Mouse (Mus musculus) neural tube, embryonic 12.5 days (tissue): ENCODE results near the gene Prkn. TPM values are rescaled to one million over a fixed set of nuclear protein-coding genes. Genes with fewer than 3 reads are reported as not detected.

Experiments
- ATAC-seq: fragments of 200-750 bp; cut with Nextera tagmentation; 2 replicates; pipeline ENCODE4 v1.8.0; 2017; ENCODE audit warnings: low read depth, mild to moderate bottlenecking, moderate TSS enrichment, moderate library complexity; ENCODE audit not compliant: low FRiP score
- H3K27ac ChIP-seq: fragments of 300-500 bp; sonication (generic); 2 replicates; pipeline ENCODE4 v1.5.1; 2016
- H3K27me3 ChIP-seq: fragments of 300-500 bp; sonication (generic); replicated peaks from 2 replicates; pipeline ENCODE4 v1.6.1; 2016; ENCODE audit warnings: mild to moderate bottlenecking
- H3K36me3 ChIP-seq: fragments of 300-500 bp; sonication (generic); 2 replicates; pipeline ENCODE4 v1.6.1; 2016; ENCODE audit warnings: mild to moderate bottlenecking
- H3K4me1 ChIP-seq: fragments of 300-500 bp; sonication (generic); 2 replicates; pipeline ENCODE4 v1.6.1; 2016
- H3K4me2 ChIP-seq: fragments of 300-500 bp; sonication (generic); replicated peaks from 2 replicates; pipeline ENCODE4 v1.6.1; 2016; ENCODE audit warnings: mild to moderate bottlenecking
- H3K4me3 ChIP-seq: fragments of 300-500 bp; sonication (generic); 2 replicates; pipeline ENCODE4 v1.5.1; 2016
- H3K9ac ChIP-seq: fragments of 300-500 bp; sonication (generic); 2 replicates; pipeline ENCODE4 v1.6.1; 2016; ENCODE audit warnings: mild to moderate bottlenecking
- H3K9me3 ChIP-seq: fragments of 300-500 bp; sonication (generic); 2 replicates; pipeline ENCODE4 v1.6.1; 2016; ENCODE audit warnings: mild to moderate bottlenecking
- WGBS: fragments of 180-500 bp; shearing (Covaris S2); methylation state at CpG from one replicate; pipeline ENCODE4 v1.1.7; 2016; 5-methylcytosine and 5-hydroxymethylcytosine counted together
- polyA plus RNA-seq: library from polyadenylated mRNA; unstranded; fragments of >200 nt; fragmentation: Nextera tagmentation; extraction: Ambion mirVana; gene quantifications from 2 replicates; pipeline ENCODE4 v1.2.1, GENCODE M21; 2016

Gene Prkn
- polyA plus RNA-seq, 1 experiment from 2014 or later, result 2.0 TPM

DNA sequence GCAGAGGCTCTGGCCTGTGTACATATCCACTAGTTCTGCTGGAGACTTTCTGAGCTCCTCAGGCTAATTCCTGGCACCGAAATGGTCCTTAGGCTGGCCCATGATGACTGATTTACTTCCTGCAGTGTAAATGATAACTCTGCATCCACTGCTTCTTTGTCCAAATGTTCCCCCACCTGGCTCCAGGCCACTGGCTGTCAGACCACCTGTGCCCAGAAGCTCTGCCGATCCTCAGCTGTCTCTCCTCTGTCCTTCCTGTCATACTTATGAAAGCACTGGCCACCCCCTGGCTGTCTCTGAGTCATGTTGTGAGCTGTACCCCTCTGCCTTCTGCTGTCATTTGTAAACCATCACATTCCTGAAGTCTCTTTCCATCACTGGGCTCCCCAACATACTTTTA lies 592.4 kb downstream of the Prkn start:
- Histone ChIP-seq H3K27me3 (no peaks in the 10 kb centered on the region), H3K27ac (no peak overlapping the region), H3K9me3 (no peaks in the 10 kb centered on the region), H3K4me3 (no peak overlapping the region), H3K36me3 (no peaks in the 10 kb centered on the region), H3K4me1 (no peaks in the 10 kb centered on the region), H3K4me2 (no peak overlapping the region), H3K9ac (no peak overlapping the region)
- no peak for ATAC-seq
- 95% methylated on average over 2 of the region's 2 CpGs for WGBS

- 74% methylated on average over 2 of the region's 2 CpGs for WGBS
Measured at GRCm38 (mm10) chr17:11462721-11463120, 622.5 kb downstream of the Prkn start.

GRCm38 (mm10) chr17:11466095-11466494 lies 625.9 kb downstream of the Prkn start:
- Histone ChIP-seq H3K27ac (no peak overlapping the region), H3K9ac (no peak overlapping the region), H3K4me2 (no peak overlapping the region), H3K9me3 (no peaks in the 10 kb centered on the region), H3K36me3 (no peaks in the 10 kb centered on the region), H3K27me3 (no peaks in the 10 kb centered on the region), H3K4me3 (no peak overlapping the region), H3K4me1 (no peaks in the 10 kb centered on the region)
- 33% methylated on average over 2 of the region's 2 CpGs for WGBS
- no peak for ATAC-seq

More at GRCm38 (mm10) chr17:11462721-11463120, 622.5 kb downstream of the Prkn start:
- Histone ChIP-seq H3K4me1 (no peaks in the 10 kb centered on the region), H3K9me3 (no peaks in the 10 kb centered on the region), H3K36me3 (no peaks in the 10 kb centered on the region), H3K9ac (no peak overlapping the region), H3K27ac (no peak overlapping the region), H3K27me3 (no peaks in the 10 kb centered on the region), H3K4me3 (no peak overlapping the region), H3K4me2 (no peak overlapping the region)
- no peak for ATAC-seq

- Histone ChIP-seq H3K4me1 (no peaks in the 10 kb centered on the region), H3K9me3 (no peaks in the 10 kb centered on the region), H3K27me3 (no peaks in the 10 kb centered on the region), H3K4me3 (no peak overlapping the region), H3K9ac (no peak overlapping the region), H3K36me3 (no peaks in the 10 kb centered on the region), H3K4me2 (no peak overlapping the region), H3K27ac (no peak overlapping the region)
- ATAC-seq, result no peak
- 89% methylated on average over 2 of the region's 2 CpGs for WGBS
Measured at GRCm38 (mm10) chr17:11468624-11469023, 628.4 kb downstream of the Prkn start.

DNA sequence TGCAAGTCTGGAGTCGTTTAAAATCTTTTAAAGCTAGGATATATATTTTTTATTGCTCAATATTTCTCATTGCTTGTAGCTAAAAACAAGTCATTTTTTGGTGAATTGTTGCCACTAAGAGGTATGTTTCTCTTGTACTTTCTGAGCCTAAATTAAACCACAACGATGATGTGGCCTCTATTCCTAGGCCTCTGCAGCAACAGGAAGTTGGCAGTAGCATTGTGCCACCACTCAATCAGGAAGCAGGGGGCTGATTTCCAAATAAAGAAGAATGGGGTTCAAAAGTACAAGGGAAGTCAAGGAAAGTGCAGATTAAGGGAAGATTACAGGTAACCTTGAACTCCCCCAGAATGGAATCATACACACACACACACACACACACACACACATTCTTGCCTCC lies 642.8 kb downstream of the Prkn start:
- Histone ChIP-seq H3K4me2 (no peak overlapping the region), H3K9ac (no peak overlapping the region), H3K36me3 (no peaks in the 10 kb centered on the region), H3K27ac (no peak overlapping the region), H3K4me3 (no peak overlapping the region), H3K4me1 (no peaks in the 10 kb centered on the region), H3K27me3 (no peaks in the 10 kb centered on the region), H3K9me3 (no peaks in the 10 kb centered on the region)
- 81% methylated on average over 2 of the region's 2 CpGs for WGBS
- no peak for ATAC-seq

DNA sequence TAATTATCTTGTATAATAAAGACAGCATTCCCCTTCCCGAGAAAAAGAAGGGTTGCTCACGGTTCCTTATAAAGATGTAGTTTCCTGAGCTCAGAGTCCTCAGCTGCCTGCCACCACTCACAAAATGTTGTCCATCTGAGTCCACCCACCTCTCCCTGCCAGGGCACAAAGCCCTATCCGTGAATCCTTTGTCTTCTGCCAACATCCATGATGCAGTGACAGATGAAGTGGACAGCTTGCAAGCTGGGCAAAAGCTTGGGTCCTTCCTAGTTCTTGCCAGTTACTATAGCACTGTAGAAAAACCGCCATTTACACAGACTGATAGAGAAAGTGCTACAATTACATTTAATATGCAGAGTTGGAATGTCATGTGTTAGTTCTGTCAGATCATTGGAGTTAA lies 649.9 kb downstream of the Prkn start:
- ATAC-seq, result no peak
- no peaks in the 10 kb centered on the region for H3K4me1 ChIP-seq
- H3K4me3 ChIP-seq, result no peak overlapping the region
- 0 out of 2 replicates have a peak, but pooled peaks cover 3% of the 10 kb centered on the region for H3K9me3 ChIP-seq
- H3K36me3 ChIP-seq, result no peaks in the 10 kb centered on the region
- H3K9ac ChIP-seq, result no peak overlapping the region
- WGBS, result 69% methylated on average over 4 of the region's 4 CpGs
- H3K27ac ChIP-seq, result no peak overlapping the region
- H3K4me2 ChIP-seq, result no peak overlapping the region
- H3K27me3 ChIP-seq, result no peaks in the 10 kb centered on the region

- H3K4me3 ChIP-seq, result no peak overlapping the region
- no peaks in the 10 kb centered on the region for H3K36me3 ChIP-seq
- WGBS, result 87% methylated on average over 7 of the region's 7 CpGs
- H3K27me3 ChIP-seq, result no peaks in the 10 kb centered on the region
- no peaks in the 10 kb centered on the region for H3K9me3 ChIP-seq
- H3K9ac ChIP-seq, result no peak overlapping the region
- H3K4me1 ChIP-seq, result no peaks in the 10 kb centered on the region
- H3K27ac ChIP-seq, result no peak overlapping the region
- no peak for ATAC-seq
- H3K4me2 ChIP-seq, result no peak overlapping the region
Measured at GRCm38 (mm10) chr17:11502556-11502955, 662.4 kb downstream of the Prkn start.

GRCm38 (mm10) chr17:11504496-11504895 lies 664.3 kb downstream of the Prkn start:
- ATAC-seq, result no peak
- H3K9ac ChIP-seq, result no peak overlapping the region
- H3K4me1 ChIP-seq, result no peaks in the 10 kb centered on the region
- no peak overlapping the region for H3K4me2 ChIP-seq
- H3K9me3 ChIP-seq, result no peaks in the 10 kb centered on the region
- H3K27ac ChIP-seq, result no peak overlapping the region
- H3K27me3 ChIP-seq, result no peaks in the 10 kb centered on the region
- H3K36me3 ChIP-seq, result no peaks in the 10 kb centered on the region
- WGBS, result 94% methylated on average over 3 of the region's 3 CpGs
- no peak overlapping the region for H3K4me3 ChIP-seq

- H3K27me3 ChIP-seq, result no peaks in the 10 kb centered on the region
- no peaks in the 10 kb centered on the region for H3K9me3 ChIP-seq
- H3K4me3 ChIP-seq, result no peak overlapping the region
- no peak overlapping the region for H3K27ac ChIP-seq
- no peak overlapping the region for H3K4me2 ChIP-seq
- 79% methylated on average over 3 of the region's 3 CpGs for whole genome bisulfite sequencing
- no peak for ATAC-seq
- no peaks in the 10 kb centered on the region for H3K36me3 ChIP-seq
- no peaks in the 10 kb centered on the region for H3K4me1 ChIP-seq
- no peak overlapping the region for H3K9ac ChIP-seq
Measured at GRCm38 (mm10) chr17:11507082-11507481, 666.9 kb downstream of the Prkn start.

DNA sequence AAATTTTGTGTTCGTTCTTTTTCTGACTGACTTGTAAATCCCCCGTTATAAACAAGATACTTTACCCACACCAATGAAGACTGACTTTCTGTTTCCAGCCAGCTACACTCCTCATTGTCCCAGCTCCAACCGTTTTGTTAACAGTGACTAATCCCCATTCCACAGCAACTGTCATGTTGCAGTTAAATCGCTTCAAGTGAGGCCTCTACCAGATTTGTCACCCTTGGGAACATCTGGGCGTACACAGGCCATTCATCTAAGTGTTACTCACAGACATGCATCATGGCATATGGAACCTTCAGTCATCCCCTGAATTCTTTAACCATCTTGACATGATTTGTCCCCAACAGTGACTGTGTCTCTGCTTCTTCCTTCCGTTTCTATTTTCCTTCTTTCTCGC lies 669.9 kb downstream of the Prkn start:
- H3K27me3 ChIP-seq, result no peaks in the 10 kb centered on the region
- no peak overlapping the region for H3K4me3 ChIP-seq
- H3K4me2 ChIP-seq, result no peak overlapping the region
- no peak overlapping the region for H3K9ac ChIP-seq
- no peak for ATAC-seq
- H3K9me3 ChIP-seq, result no peaks in the 10 kb centered on the region
- H3K4me1 ChIP-seq, result no peaks in the 10 kb centered on the region
- WGBS, result 71% methylated on average over 7 of the region's 7 CpGs
- H3K36me3 ChIP-seq, result no peaks in the 10 kb centered on the region
- no peak overlapping the region for H3K27ac ChIP-seq

DNA sequence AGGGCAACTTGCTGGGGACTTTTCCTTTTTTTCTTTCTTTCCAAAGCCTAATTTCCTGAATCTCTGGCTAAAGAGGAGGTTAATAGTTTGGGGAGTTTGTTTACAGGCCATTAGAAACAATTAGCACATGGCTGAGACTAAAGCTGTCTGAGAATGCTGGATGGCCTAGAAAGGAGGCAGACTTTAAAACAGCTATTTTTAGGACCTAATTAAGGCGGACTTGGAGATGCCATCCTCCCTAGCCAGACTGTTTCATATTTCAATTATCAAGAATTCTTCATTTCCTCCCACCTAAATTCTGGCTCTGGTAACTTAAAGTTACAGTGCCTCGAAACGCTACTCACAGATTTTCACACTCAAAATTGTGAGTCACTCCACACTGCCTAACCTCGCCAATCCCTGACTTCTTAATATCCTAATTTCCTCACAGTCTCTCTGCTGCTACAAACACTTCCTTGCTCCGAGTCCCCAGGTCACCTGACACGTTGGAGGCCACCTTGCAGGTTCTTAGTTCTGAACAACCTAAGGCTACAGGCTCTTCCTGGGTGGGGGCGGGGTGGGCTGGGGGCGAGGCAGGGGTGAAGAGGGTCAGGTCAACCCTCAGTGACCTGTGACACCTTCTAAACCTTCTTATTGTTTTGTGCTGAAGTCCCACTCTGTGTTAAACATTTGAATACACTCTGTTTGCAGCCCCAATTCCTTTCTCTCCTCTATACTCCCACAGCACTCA lies 674.0 kb downstream of the Prkn start:
- Histone ChIP-seq H3K4me3 (no peak overlapping the region), H3K36me3 (no peaks in the 10 kb centered on the region), H3K9me3 (no peaks in the 10 kb centered on the region), H3K27me3 (no peaks in the 10 kb centered on the region), H3K4me1 (no peaks in the 10 kb centered on the region), H3K27ac (no peak overlapping the region), H3K9ac (no peak overlapping the region), H3K4me2 (no peak overlapping the region)
- no peak for ATAC-seq
- WGBS, result 47% methylated on average over 8 of the region's 8 CpGs

DNA sequence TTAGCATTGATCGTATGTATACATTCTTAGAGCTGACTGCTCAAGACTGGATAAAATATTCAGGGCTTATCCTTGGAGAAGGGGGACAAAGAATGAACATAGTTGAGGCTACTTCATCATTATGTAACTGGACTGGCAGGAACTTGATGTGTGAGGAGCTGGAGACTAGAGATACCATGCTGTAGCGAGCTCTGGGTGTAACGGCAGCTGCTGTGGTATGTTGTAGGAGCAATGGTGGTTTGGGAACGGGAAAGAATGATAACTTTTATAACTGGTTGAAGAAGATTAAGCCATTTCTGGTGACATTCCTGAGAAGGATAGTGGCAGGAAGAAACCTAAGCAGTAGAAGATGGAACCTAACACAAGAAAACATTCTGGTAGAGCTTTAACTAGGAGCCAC lies 675.4 kb downstream of the Prkn start:
- Histone ChIP-seq H3K4me3 (no peak overlapping the region), H3K27ac (no peak overlapping the region), H3K9ac (no peak overlapping the region), H3K4me2 (no peak overlapping the region), H3K4me1 (no peaks in the 10 kb centered on the region), H3K27me3 (no peaks in the 10 kb centered on the region), H3K9me3 (no peaks in the 10 kb centered on the region), H3K36me3 (no peaks in the 10 kb centered on the region)
- WGBS, result 94% methylated on average over 4 of the region's 4 CpGs
- no peak for ATAC-seq

- Histone ChIP-seq H3K4me1 (no peaks in the 10 kb centered on the region), H3K27me3 (no peaks in the 10 kb centered on the region), H3K9ac (no peak overlapping the region), H3K36me3 (no peaks in the 10 kb centered on the region), H3K9me3 (no peaks in the 10 kb centered on the region), H3K4me3 (no peak overlapping the region), H3K4me2 (no peak overlapping the region), H3K27ac (no peak overlapping the region)
- no peak for ATAC-seq
- 88% methylated on average over 7 of the region's 7 CpGs for WGBS
Measured at GRCm38 (mm10) chr17:11516165-11516564, 676.0 kb downstream of the Prkn start.
